Mouse (Mus musculus): ENCODE measurements around the gene Rbp2.

- no peak for TF ChIP-seq GATA1 (IDR thresholded peaks at IDR 0.05; ENCODE audit: borderline replicate concordance, low read length)
- no peak for TF ChIP-seq FLI1 (IDR thresholded peaks at IDR 0.05; ENCODE audit: low read length)
These were observed 6.3 kb downstream of the Rbp2 start for GRCm38 (mm10) chr9:98492212-98492611.

Measured in megakaryocyte, embryonic 14.5 days (primary cell).